Mouse (Mus musculus) forebrain, embryonic 16.5 days (tissue): Measurements from ENCODE around the gene Ugt1a10. TPM values are rescaled to one million over a fixed set of nuclear protein-coding genes. Genes with fewer than 3 reads are reported as not detected.
"Not testable (repeated sequence)": the region's sequence is repeated elsewhere in the genome, so short reads cannot be mapped to it uniquely, and the experiment has no call there.

Source experiments
- ATAC-seq: fragments of 200-750 bp; cut with Nextera tagmentation; 2 replicates; pipeline ENCODE4 v1.8.0; 2017; ENCODE audit warnings: mild to moderate bottlenecking, moderate library complexity
- H3K27ac ChIP-seq: fragments of 300-500 bp; sonication (generic); 2 replicates; pipeline ENCODE4 v1.5.1; 2014; ENCODE audit warnings: low read length, control low read depth
- H3K27me3 ChIP-seq: fragments of 300-500 bp; sonication (generic); replicated peaks from 2 replicates; pipeline ENCODE4 v1.6.1; 2014; ENCODE audit warnings: low read length; ENCODE audit not compliant: control insufficient read depth, insufficient read depth
- H3K36me3 ChIP-seq: fragments of 300-500 bp; sonication (generic); 2 replicates; pipeline ENCODE4 v1.6.1; 2014; ENCODE audit not compliant: control insufficient read depth, insufficient read depth
- H3K4me1 ChIP-seq: fragments of 300-500 bp; sonication (generic); replicated peaks from 2 replicates; pipeline ENCODE4 v1.6.1; 2014; ENCODE audit warnings: low read length; ENCODE audit not compliant: control insufficient read depth, insufficient read depth
- H3K4me2 ChIP-seq: fragments of 300-500 bp; sonication (generic); 2 replicates; pipeline ENCODE4 v1.6.1; 2014; ENCODE audit warnings: mild to moderate bottlenecking, low read length, control low read depth
- H3K4me3 ChIP-seq: fragments of 300-500 bp; sonication (generic); replicated peaks from 2 replicates; pipeline ENCODE4 v1.5.1; 2014; ENCODE audit warnings: mild to moderate bottlenecking, low read length, control low read depth
- H3K9ac ChIP-seq: fragments of 300-500 bp; sonication (generic); replicated peaks from 2 replicates; pipeline ENCODE4 v1.6.1; 2014; ENCODE audit warnings: low read depth, low read length, control low read depth
- H3K9me3 ChIP-seq: fragments of 300-500 bp; sonication (generic); 2 replicates; pipeline ENCODE4 v1.6.1; 2016; ENCODE audit warnings: low read length; ENCODE audit not compliant: control insufficient read depth
- WGBS: fragments of 180-500 bp; shearing (Covaris S2); extraction: QIAGEN DNeasy Blood & Tissue Kit; methylation state at CpG from one replicate; pipeline ENCODE4 v1.1.7; 2014; 5-methylcytosine and 5-hydroxymethylcytosine counted together
- polyA plus RNA-seq: library from polyadenylated mRNA; unstranded; fragments of >200 nt; fragmentation: Nextera tagmentation; extraction: Ambion mirVana; gene quantifications from 2 replicates; pipeline ENCODE4 v1.2.1, GENCODE M21; 2015

Gene Ugt1a10
- polyA plus RNA-seq, 1 experiment from 2014 or later, result not detected

GRCm38 (mm10) chr1:88220336-88220735, 165.1 kb downstream of the Ugt1a10 start:
- ATAC-seq, result no peak
- H3K4me2 ChIP-seq, result no peak overlapping the region
- no peak overlapping the region for H3K27ac ChIP-seq
- no peaks in the 10 kb centered on the region for H3K4me1 ChIP-seq
- H3K27me3 ChIP-seq, result no peaks in the 10 kb centered on the region
- H3K4me3 ChIP-seq, result no peak overlapping the region
- H3K9me3 ChIP-seq, result peaks cover 26% of the 10 kb centered on the region
- H3K9ac ChIP-seq, result no peak overlapping the region
- no peaks in the 10 kb centered on the region for H3K36me3 ChIP-seq

- H3K4me1 ChIP-seq, result no peaks in the 10 kb centered on the region
- H3K4me2 ChIP-seq, result no peak overlapping the region
- WGBS, result 46% methylated on average over 2 of the region's 2 CpGs
- no peak overlapping the region for H3K4me3 ChIP-seq
- H3K36me3 ChIP-seq, result no peaks in the 10 kb centered on the region
- ATAC-seq, result no peak
- H3K9ac ChIP-seq, result no peak overlapping the region
- H3K27me3 ChIP-seq, result no peaks in the 10 kb centered on the region
- peaks cover 28% of the 10 kb centered on the region for H3K9me3 ChIP-seq
- no peak overlapping the region for H3K27ac ChIP-seq
These were observed 167.0 kb downstream of the Ugt1a10 start for GRCm38 (mm10) chr1:88222216-88222615.

- peaks cover 31% of the 10 kb centered on the region for H3K9me3 ChIP-seq
- not testable (repeated sequence) for H3K4me2 ChIP-seq, H3K4me3 ChIP-seq, ATAC-seq, H3K27ac ChIP-seq, H3K9ac ChIP-seq, H3K36me3 ChIP-seq, H3K4me1 ChIP-seq, H3K27me3 ChIP-seq
These were observed 167.9 kb downstream of the Ugt1a10 start for GRCm38 (mm10) chr1:88223011-88223515.

DNA sequence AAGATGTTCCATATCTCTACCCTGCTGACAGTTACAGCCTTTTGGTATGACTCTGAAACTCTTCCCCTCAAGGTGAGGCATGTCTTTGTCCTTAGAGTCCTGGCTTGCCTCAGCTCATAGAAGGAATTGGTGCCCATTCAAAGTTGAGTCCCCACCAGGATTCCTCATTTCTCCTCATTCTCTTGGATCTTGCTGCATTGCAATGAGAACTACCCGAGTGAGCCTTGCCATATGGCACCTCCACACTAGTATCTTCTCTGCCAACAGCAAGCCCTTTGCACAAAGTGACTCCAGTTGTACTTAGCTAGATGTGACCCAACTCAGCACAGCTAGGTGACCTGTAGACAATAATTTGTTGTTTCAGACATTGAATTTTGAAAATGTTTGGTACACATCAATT, 168.4 kb downstream of the Ugt1a10 start:
- 48% methylated on average over 1 of the region's 1 CpGs for WGBS

GRCm38 (mm10) chr1:88224029-88224776, 169.0 kb downstream of the Ugt1a10 start:
- no peak for ATAC-seq
- H3K36me3 ChIP-seq, result no peaks in the 10 kb centered on the region
- H3K4me2 ChIP-seq, result no peak overlapping the region
- no peaks in the 10 kb centered on the region for H3K27me3 ChIP-seq
- H3K4me1 ChIP-seq, result no peaks in the 10 kb centered on the region
- H3K27ac ChIP-seq, result no peak overlapping the region
- no peak overlapping the region for H3K9ac ChIP-seq
- H3K4me3 ChIP-seq, result no peak overlapping the region
- WGBS, result 68% methylated on average over 2 of the region's 2 CpGs
- H3K9me3 ChIP-seq, result peaks cover 41% of the 10 kb centered on the region

More for the DNA sequence above, 168.4 kb downstream of the Ugt1a10 start:
- Histone ChIP-seq H3K4me3 (no peak overlapping the region), H3K9me3 (peaks cover 35% of the 10 kb centered on the region), H3K9ac (no peak overlapping the region), H3K4me2 (no peak overlapping the region), H3K27me3 (no peaks in the 10 kb centered on the region), H3K36me3 (no peaks in the 10 kb centered on the region), H3K4me1 (no peaks in the 10 kb centered on the region), H3K27ac (no peak overlapping the region)
- no peak for ATAC-seq

GRCm38 (mm10) chr1:88225301-88225700, 170.1 kb downstream of the Ugt1a10 start:
- ATAC-seq, H3K4me3 ChIP-seq, H3K27ac ChIP-seq, H3K9ac ChIP-seq, H3K27me3 ChIP-seq, H3K36me3 ChIP-seq, H3K4me2 ChIP-seq, H3K4me1 ChIP-seq: not testable (repeated sequence)
- peaks cover 52% of the 10 kb centered on the region for H3K9me3 ChIP-seq
- 37% methylated on average over 2 of the region's 2 CpGs for WGBS

DNA sequence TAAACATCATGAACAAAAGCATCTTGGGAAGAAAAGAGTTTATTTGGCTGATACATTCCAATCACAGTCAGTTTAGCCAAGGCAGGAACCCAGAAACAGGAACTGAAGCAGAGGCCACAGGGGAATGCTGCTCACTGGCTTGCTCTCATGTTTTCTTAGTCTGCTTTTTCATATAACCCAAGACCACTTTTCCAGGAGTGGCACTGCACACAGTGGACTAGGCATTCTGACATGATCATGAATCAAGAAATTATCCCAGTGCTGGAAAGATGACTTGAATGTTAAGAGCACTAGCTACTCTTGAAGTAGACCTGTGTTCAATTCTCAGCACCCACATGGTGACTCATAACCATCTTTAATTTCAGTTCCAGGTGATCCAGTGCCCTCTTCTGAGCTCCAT, 170.6 kb downstream of the Ugt1a10 start:
- Histone ChIP-seq H3K27ac (no peak overlapping the region), H3K4me2 (no peak overlapping the region), H3K27me3 (no peaks in the 10 kb centered on the region), H3K4me1 (no peaks in the 10 kb centered on the region), H3K4me3 (no peak overlapping the region), H3K36me3 (no peaks in the 10 kb centered on the region), H3K9ac (no peak overlapping the region), H3K9me3 (peaks cover 56% of the 10 kb centered on the region)
- no peak for ATAC-seq

DNA sequence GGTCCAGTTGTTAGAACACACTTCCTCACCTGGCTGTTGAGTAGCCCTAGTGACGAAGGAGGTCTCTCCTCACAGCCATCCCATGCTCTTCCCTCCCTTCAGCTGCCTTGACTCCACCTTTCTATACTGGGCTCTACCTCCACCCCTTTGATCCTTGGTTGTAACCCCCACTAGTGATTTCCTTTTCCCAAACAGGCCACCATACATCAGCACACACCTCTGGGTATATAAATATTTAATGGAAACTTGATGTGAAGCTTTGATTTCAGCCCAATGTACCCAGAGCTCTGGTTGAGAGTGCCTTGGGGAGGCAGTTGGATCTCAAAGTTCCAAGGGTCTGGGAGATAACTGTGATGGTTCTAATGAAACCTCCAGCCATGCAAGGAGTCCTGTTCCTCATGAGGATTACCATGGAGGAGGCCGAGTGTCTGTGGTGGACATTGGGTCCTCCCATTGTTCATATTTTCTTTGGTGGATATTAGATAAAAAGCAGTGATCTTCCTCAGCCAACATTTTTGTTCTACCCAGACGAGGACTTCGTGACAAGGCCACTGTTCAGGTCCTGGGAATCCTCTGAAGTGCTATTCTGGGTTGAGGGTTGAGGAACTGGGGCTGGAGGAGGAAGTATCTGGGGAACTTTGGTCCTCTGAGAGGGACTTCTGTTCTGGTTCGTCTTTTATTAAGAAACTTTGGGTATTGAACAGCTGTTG, 171.6 kb downstream of the Ugt1a10 start, which contains the start of gene Mroh2a:
TSS of gene Mroh2a (plus strand) at position 317 of the 710 bp plus-strand sequence.
- no peak within 1 kb of the TSS for H3K9ac ChIP-seq
- ATAC-seq, result no peak
- 54% methylated on average over 5 of the region's 5 CpGs for WGBS

DNA sequence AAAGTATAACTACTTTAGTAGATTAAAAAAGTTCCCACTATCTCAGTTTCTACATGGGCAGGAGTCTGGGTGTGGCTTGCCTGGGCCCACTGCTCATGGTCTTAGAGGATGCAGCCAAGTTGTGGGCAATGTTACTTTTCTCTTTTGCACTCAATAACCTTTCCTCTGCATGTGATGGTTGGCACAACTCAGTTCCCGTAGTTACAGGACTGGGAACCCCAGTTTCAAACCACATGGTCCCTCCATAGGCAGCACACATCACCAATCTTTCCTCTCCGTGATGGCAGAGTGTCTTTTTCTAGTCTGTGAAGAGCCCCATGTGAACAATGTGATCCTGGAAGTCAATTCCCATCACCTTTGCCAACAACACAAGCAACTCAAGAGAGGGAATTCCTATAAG, 172.3 kb downstream of the Ugt1a10 start:
- Histone ChIP-seq H3K9me3 (peaks cover 70% of the 10 kb centered on the region), H3K4me3 (no peak overlapping the region), H3K27ac (no peak overlapping the region), H3K36me3 (no peaks in the 10 kb centered on the region), H3K9ac (no peak overlapping the region), H3K27me3 (no peaks in the 10 kb centered on the region), H3K4me1 (no peaks in the 10 kb centered on the region), H3K4me2 (no peak overlapping the region)
- WGBS, result 61% methylated on average over 2 of the region's 2 CpGs
- no peak for ATAC-seq

More for the DNA sequence above, 171.6 kb downstream of the Ugt1a10 start, which contains the start of gene Mroh2a:
- no peak within 1 kb of the TSS for H3K27ac ChIP-seq
- H3K9me3 ChIP-seq, result peaks cover 66% of the 10 kb centered on the region
- no peak within 1 kb of the TSS for H3K4me3 ChIP-seq
- no peaks in the 10 kb centered on the region for H3K27me3 ChIP-seq
- no peaks in the 10 kb centered on the region for H3K36me3 ChIP-seq
- no peaks in the 10 kb centered on the region for H3K4me1 ChIP-seq
- no peak within 1 kb of the TSS for H3K4me2 ChIP-seq
